Mouse (Mus musculus) cerebellum, postnatal 36 days (tissue): Measurements from ENCODE around the gene Slc16a12.
"Not testable (repeated sequence)": the region's sequence is repeated elsewhere in the genome, so short reads cannot be mapped to it uniquely, and the experiment has no call there.

Experiments
- DNase-seq, 2 experiments: peaks; one replicate each; pipeline ENCODE4 v3.0.0; 2021 to 2022; ENCODE audit warnings: mixed read lengths in 2 of 2

Slc16a12 gene

DNA sequence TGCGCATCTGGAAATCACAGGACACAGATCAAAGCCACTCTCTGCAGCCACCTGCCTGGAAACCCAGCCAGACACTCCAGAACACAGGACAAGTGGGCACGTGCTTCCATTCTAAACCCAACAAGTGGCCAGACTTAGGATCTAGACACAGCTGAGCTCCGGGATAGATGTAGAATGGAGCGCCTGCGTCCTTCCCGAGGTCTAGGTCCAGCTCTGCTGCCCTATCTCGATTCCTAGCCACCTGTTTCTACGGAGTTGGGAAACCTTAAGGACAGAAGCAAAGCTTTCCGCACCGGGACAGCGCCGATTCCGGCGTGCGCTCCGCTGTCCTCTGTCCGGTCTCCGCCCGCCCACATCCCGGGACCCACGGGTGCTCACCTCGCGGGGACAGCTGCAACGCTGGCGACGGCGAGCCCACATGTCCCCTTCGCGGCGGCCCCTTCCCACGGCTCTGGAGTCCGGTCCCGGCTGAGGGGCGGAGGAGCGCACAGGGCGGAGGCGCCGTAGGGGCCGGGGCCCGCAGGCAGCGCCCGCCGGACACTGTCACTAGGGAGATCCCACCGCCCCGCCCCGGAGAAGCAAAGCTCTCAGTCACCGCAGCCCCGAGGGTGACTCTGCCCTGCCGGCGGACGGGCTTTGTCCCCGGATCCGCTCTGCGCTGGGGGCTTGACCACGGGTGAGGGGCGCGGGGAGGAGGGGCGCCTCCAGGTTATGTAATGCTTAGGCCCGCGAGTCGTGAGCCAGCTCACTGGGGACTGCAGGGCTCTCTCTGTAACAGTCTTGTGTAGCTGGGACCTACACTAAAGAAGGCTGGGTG is at the start of gene Slc16a12:
Slc16a12 (minus strand) TSS at position 602 of the 817 bp plus-strand sequence.
- DNase-seq = peak in 1 of 2 experiments; percentile 4

DNA sequence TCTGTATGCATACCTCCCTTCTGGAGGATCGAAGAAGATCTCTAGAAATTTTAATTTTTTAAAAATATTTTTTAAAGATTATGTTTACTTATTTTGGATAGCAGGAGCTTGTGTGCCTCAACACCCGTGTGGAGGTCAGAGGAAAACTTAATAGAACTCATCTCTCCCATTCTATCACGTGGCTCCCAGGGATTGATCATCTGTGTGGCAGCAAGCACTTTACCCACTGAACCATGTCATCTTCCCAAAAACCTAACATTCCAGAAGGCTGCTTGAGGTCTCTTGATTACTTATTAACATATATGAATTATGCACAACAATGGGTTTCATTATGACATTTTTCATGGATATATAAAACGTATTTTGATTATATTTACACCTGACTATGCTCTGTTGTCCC is 49.3 kb upstream of the Slc16a12 start:
- no peak for DNase-seq

DNA sequence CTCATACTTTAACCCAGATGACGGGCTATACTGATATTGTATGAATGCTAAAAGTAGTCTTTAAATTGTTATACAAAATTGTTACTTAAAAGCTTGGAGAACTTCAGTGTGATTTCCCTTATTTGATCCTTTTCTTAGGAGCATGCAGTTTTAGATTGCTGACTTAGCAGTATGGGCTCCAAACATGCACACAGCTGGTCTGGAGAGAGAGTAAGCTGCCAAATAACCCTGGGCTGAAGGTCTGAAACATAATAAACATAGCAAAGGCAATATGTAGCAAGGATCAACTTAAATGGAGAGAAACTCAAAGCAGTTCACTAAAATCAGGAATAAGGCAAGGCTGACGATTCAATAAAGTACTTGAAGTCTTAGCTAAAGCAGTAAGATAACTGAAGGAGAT is 35.4 kb upstream of the Slc16a12 start:
- DNase-seq = no peak

DNA sequence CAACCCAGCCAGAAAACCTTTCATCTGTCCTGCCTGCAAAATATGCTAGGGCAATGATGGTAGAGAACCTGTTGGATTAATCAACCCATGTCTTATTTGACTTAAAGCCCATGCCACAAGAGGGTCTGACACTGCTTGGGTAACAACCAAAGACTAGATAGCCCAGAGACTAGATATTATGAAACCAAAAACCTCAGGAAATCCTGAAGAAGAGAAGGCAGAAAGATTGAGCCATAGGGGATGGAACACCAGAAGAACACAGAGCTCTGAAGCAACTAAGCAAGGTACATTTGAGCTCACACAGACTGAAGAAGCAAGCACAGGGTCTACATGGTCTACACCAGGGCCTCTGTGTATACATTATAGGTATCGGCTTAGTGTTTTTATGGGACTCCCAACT is 31.9 kb upstream of the Slc16a12 start:
- no peak for DNase-seq

DNA sequence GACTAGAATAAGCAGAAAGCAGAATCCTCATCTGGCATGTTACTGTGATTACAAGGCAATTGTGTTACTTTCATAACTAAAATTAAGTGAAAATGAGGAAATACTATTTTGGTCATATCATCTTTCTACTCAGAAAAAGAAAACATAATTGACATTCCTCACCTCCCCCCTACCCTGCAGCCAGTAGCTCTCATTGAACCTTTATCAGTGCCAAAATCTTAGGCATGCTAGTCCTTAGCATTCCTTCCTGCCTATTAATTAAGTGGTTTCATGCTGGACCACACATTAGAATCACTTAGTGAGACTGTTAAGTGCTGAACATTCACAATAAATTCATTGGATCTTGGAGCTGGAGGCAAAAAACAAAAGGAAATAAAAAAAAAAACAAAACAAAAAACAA is 31.0 kb upstream of the Slc16a12 start:
- no peak for DNase-seq

DNA sequence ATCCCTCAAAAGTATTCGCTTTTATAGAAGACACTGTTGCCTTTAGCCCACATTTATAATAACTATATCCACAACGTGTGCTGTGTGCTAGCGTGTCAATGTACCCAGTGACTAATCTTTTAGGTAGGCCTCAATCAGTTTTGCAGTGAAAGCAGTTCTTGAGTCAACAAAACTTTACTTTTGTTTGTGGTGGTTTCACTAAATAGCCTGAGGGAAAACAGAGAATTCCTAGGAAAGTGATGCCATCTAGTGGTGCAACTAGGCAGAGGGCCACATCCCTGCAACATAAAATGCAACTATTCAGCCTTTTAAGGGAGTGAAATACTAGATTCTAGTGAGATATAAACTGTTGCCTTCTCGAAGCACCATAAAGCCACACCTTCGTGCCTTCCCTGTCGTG is 25.7 kb upstream of the Slc16a12 start:
- DNase-seq = peak; percentile 16 to 33

DNA sequence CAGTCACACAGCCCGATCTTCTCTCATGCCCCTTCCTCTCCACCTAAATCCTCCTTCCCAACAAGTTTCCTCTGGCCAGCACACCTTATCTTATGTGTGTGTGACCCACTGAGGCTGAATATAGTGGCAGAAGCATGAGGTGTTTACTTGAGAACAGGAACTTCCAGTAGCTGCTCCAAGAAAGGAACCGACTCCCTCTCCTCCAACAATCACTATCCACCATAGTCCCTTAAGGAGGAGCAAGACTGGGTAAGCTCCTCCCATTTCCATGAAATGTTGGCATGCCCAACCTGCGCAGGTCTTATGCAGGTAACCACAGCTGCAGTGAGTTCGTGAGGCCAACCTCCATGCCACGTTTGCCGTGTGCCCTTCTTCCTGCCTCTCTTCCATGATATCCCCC is 23.7 kb upstream of the Slc16a12 start:
- no peak for DNase-seq

DNA sequence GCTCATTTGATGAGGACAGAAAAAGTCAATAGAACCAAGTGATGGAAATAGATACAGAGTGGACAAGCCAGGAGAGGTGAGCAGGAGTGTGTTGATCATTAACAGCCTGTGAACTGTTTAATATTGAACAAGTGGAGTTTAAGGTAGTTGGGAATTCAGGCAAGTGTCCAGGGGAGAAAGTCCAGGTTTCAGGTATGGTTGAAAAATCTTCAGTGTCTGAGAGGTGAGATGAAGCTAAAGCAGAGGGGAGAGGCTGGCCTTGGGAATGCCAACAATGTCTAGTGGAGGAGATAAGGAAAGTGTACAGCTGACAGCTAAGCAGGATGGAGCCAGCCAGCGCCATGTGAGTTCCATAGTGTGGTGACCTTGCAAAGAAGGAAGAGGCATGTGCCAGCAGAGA is 11.7 kb upstream of the Slc16a12 start:
- no peak for DNase-seq

DNA sequence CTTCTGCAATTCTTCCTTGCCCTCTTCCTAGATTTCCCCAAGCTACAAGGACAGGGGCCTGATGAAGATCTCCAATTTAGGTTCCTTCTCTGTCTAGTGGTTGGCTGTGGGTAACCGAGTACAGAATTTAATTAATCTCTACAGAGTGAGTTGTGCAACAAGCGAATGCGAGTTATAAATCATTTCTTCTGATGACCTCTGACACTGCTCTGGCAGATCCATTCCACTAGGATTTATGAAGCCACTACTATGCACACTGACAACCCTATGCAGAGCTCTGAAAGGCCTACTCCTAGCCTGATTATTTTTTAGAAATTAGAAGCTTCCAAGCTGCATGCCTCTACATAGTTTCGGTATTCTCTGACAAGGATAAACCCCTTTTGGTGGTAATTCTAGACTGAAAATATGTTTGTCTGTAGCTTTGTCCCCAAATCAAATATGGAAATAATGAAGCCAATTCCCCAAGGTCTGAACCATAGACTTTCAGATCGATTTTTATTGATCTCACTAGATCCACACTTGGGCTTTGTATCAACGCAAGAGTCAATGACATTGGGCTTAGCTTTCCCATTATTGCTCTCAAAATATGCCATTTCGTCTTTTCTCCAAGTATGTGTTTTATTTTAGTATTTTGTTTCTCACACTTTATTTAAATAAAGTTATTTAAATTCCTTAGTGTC is 9.6 kb upstream of the Slc16a12 start:
- DNase-seq = no peak

DNA sequence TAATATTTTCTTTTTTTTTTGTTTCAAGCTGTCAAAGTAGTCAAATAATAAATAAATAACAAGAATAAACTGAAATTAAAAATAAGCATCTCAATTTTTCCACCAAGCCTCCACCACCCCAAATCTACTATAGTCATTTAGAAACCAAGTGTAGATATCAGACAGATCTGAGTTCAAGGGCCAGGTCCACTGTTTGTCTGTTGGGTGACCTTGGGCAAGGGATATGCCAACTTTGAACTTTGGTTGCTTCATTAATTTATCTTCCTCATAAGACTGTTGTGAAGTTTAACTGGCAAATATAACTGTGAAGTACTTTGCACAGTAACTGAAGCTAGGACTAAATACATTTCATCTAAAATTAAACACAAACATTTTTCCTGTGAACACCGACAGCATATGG is 8.6 kb upstream of the Slc16a12 start:
- no peak for DNase-seq

DNA sequence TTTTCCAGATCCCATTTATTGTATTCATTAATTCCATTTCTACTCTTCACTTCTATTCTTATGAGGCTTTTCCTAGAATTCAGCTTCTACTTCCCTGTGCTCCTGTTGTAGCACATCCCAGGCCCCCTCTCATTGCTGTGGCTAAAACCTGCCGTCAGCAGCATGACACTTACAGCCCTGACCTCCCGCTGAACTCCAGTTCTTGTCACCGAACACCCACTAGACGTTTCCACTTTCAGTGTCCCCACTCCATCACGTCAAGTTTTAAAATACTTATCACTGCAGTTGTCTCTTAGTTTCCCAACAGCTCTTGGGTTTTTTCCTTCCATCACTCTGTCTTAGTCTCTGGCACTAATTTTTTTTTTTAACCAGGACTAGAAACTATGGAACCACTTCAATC is 6.2 kb upstream of the Slc16a12 start:
- DNase-seq = no peak

DNA sequence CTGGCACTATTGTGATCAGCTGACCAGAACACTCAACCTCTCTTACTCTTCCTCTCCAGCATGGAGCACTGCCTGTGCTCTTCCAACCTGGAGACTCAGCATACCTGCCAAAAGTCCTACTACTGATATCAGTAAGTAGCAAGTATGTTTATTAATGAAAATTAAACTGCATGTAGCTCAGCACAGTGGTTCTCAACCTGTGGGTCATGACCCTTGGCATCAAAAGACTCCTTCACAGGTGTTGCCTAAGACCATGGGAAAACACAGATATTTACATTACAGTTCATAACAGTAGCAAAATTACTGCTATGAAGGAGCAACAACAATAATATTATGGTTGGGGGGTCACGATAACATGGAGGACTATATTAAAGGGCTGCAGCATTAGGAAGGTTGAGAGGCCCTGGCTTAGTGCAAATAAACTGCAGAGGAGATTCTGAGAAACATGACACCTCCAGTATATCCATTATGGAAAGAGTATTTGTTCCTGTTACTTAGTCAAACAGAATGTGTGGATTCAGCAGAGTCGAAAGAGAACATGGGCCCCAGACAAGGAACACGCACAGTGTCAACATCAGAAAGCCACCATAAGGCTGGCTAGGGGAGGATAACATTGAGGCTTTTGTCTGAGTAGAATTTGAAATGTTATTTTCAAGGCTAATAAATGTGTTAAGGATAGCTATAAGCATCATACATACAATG is 5.5 kb upstream of the Slc16a12 start:
- DNase-seq = no peak

DNA sequence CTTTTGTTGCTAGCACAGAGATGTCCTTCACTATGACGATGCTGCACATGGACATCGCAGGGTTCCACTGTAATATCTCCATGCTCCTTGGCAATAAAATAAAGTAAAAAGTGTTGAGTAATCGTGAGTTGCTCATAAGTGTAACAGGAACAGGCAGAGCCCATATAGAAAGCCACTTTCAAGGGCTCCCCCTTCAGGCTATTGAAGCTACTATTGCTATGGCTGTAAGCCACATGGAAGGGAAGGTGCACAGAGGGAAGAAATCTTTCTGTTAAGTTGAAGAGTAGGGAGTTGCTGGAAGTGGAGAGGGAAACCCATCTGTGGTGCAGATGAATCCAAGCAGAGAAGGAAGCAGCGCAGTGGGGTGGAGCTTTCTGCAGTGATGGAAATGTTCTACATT is 4.1 kb upstream of the Slc16a12 start:
- no peak for DNase-seq

DNA sequence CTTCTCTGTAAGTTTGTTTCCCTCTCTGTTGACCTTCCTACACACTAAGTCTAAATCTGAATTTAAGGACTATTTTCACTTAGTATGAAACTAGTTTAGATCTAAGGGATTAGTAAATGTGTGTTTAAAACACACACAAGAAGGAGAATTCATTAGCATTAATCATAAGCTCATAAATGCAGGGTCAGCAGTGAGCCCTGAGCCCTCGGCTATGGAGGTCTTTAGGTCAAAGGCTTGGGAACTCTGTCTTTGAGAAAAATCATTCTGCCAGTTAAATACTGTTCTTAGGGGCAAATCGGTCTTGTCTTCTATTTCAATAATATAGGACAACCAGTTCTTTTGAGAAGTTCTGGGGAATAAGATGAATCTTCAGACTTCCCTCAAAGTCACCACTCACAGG is 1.9 kb upstream of the Slc16a12 start:
- no peak for DNase-seq

DNA sequence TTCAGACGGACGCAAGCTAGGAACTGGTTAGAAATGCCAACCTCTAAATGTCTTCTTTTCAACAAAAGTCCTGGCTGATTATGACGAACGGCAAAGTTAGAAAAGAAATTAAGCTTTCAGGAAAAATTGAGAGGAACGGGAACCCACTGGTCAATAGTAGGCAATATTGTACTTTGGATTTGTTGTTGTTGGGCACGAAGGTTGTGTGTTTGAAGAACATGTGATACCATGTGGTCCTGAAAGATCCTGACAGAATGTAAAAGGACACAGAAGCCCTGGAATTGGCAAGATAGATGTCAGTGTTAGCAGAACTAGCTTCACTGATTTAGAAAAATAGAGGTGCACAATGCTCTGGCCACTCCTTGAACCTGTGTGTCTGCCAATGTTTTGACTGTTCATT is 880 bp upstream of the Slc16a12 start:
- not testable (repeated sequence) for DNase-seq

DNA sequence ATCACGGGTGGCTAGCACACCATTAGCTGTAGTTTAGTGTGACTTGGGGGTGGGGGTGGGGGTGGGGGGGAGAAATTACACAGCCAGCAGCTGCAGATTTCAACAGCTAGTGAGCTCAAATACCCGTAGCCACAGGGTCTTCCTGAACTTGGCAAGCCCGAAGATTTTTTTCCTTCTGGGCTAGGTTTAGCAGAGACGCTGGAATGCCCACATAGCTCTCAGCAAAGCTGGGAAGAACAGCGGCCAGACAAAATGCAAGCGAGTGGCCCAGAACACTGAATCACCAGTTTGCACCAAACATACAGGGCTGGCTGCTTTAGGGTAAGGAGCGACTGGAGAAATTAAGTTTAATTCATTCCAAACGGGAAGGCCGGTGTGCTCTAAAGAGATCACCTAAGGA is 888 bp downstream of the Slc16a12 start:
- no peak for DNase-seq

DNA sequence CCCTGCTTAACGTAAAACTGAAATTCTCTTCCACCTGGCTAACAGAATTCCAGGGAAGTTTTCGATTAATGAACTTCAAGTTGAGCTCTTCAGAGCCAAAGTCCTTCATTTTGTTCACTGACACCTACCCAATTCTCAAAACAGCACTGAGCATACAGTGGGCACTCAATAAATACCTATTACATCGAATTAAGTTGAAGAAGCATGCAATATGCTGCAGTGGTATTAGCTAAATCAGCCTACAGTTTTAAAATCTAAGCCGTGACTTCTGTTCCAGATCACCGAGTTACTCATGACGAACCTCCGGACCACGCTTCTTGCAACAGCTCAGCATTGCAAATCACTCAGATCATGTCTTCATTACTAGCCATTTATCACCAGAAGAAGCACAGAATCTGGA is 2.1 kb downstream of the Slc16a12 start:
- no peak for DNase-seq

DNA sequence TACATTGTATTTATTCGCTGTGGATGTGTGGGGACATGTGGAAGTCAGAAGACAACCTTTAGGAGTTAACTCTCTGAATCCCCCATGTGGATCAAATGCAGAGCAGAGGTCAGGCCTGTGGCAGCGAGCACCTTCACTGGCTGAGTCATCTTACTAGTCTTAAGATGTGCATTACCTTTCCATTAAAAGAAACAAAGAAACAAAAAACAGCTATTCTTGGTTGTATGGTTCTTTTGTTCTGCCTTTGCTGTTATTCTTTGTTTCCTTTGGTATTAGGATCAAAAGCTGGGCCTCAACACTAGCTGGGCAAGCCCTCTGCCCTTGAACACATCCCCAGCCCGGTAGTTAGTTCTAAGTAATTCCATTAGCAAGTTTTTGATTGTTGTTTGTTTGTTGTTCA is 9.2 kb downstream of the Slc16a12 start:
- DNase-seq = no peak

DNA sequence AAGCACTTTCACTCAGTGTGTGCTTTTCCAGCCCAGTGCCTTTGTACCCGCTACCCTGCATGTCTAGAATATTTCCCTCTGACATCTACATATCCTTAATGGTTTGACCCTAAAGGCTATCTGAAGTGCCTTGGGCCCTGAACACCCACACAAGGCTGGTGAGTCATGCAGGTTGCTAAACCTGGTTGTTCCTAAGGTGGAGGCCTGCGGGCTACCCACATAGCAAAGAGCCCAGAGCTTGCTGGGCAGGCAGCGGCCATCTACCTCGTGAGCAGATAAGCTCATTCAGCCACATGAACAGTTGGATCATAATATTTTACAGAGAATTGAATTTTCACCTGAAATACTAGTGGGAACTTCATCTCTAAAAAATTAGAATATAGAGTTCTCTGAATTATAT is 11.2 kb downstream of the Slc16a12 start:
- no peak for DNase-seq

DNA sequence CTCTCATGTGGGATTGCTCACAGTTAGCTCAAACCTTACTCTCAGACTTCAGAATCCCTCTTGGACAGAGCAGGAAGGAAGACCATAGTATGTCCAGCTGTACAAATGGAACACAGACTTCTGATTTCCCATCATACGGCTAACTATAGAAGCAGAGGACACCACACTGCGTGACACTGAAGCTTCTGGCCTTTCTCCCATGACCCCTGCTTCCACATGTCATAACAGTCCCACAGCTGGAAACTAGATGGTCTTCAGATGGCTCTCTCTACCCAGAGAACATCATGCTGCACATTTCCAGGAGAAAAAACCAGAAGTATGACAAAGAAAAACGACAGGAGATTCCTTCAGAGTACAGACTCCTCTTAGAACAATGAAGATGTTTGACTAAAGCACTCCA is 14.1 kb downstream of the Slc16a12 start:
- no peak for DNase-seq

DNA sequence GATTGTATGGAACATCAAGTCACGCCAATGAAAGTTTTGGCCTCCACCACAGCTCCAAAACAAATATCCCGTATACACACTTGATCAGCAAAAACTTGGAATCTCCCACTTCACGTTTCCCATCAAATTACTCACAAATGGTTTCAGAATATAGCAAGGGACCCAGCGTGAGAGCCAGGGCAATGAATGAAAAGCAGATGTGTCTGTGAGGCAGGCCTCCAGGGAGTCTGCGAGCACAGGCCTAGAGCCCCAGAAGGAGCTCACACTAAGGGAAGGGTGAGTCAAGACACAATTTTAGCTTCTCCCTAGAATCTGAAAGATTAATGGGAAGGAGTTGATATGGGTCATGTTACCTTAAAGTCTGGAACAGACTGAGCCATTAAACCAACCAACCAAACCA is 15.7 kb downstream of the Slc16a12 start:
- no peak for DNase-seq

DNA sequence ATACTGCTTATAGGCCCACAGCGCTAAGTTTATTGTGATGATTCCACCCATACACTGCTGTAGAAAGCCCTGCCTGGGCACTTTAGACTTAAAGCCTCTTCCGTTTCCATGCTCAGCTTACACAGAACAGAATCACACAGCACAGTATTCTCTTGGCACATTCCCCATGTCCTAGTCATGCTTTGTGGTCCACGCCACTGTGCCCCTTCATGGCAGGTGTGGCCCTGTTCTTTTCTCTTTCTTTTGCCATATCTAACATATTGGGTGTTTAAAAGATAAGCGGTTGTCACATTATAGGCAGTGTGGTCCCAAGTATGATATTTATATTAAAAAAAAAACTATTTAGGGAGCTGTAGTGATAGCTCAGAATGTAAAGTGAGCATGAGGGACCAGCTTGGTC is 16.5 kb downstream of the Slc16a12 start:
- no peak for DNase-seq

DNA sequence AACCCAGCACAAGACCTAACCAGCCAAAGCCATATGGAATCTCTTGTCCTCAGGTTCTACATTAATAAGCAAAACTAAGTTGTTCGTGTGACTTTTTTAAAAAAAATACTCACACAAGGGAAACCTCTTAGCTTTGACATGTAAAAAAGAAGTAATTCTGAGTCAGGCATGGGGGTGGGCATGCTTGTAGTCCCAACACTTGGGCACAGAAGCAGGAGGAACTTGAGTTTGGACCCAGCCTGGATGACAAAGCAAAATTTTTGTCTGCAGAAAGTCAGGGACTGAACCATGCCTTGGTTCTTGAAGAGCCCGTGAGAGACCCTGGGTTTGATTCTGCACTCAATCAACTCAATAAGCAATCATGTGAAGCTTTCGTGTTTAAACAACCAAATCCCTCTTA is 17.6 kb downstream of the Slc16a12 start:
- DNase-seq = no peak
